Mouse (Mus musculus) embryonic facial prominence, embryonic 15.5 days (tissue): ENCODE results near the gene Arhgap24. TPM values are rescaled to one million over a fixed set of nuclear protein-coding genes. Genes with fewer than 3 reads are reported as not detected.

ENCODE experiments used
- ATAC-seq: fragments of 200-750 bp; cut with Nextera tagmentation; 2 replicates; pipeline ENCODE4 v1.8.0; 2017; ENCODE audit warnings: low read depth, moderate TSS enrichment; ENCODE audit not compliant: insufficient number of reproducible peaks, low FRiP score, low TSS enrichment
- H3K27ac ChIP-seq: fragments of 300-500 bp; sonication (generic); replicated peaks from 2 replicates; pipeline ENCODE4 v1.5.1; 2015; ENCODE audit warnings: mild to moderate bottlenecking, inconsistent platforms
- H3K27me3 ChIP-seq: fragments of 300-500 bp; sonication (generic); 2 replicates; pipeline ENCODE4 v1.6.1; 2015; ENCODE audit warnings: inconsistent platforms
- H3K36me3 ChIP-seq: fragments of 300-500 bp; sonication (generic); 2 replicates; pipeline ENCODE4 v1.6.1; 2015; ENCODE audit warnings: mild to moderate bottlenecking, inconsistent platforms
- H3K4me1 ChIP-seq: fragments of 300-500 bp; sonication (generic); 2 replicates; pipeline ENCODE4 v1.6.1; 2015; ENCODE audit warnings: inconsistent platforms
- H3K4me2 ChIP-seq: fragments of 300-500 bp; sonication (generic); replicated peaks from 2 replicates; pipeline ENCODE4 v1.6.1; 2015; ENCODE audit warnings: mild to moderate bottlenecking, inconsistent platforms
- H3K4me3 ChIP-seq: fragments of 300-500 bp; sonication (generic); replicated peaks from 2 replicates; pipeline ENCODE4 v1.5.1; 2015; ENCODE audit warnings: mild to moderate bottlenecking, inconsistent platforms
- H3K9ac ChIP-seq: fragments of 300-500 bp; sonication (generic); 2 replicates; pipeline ENCODE4 v1.6.1; 2015; ENCODE audit warnings: inconsistent platforms
- H3K9me3 ChIP-seq: fragments of 300-500 bp; sonication (generic); replicated peaks from 2 replicates; pipeline ENCODE4 v1.6.1; 2016; ENCODE audit warnings: inconsistent platforms
- WGBS: fragments of 180-500 bp; shearing (Covaris S2); methylation state at CpG from one replicate; pipeline ENCODE4 v1.1.7; 2015; 5-methylcytosine and 5-hydroxymethylcytosine counted together
- polyA plus RNA-seq: library from polyadenylated mRNA; unstranded; fragments of >200 nt; fragmentation: Nextera tagmentation; extraction: Ambion mirVana; gene quantifications from 2 replicates; pipeline ENCODE4 v1.2.1, GENCODE M21; 2015

Gene Arhgap24
- polyA plus RNA-seq, 1 experiment from 2014 or later, result 34.0 TPM

DNA sequence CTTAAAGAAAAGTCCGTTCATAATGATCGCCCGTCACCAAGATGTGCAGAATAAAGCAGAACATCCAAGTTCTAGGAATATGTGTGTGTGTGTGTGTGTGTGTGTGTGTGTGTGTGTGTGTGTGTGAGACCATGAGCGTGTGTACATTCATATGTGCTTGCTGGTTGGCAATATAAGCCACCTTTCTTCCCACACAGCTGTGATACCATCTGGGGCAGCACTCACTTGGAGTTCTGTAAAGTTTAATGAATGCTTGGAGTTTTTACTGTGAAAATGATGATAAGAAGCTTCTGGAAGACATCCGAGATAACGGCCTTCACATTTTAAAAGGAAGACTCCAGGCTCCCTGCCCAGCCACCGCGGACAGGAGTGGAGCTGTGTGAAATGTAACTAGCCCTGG, 465.4 kb downstream of the Arhgap24 start:
- Histone ChIP-seq H3K4me1 (no peaks in the 10 kb centered on the region), H3K9ac (no peak overlapping the region), H3K27me3 (no peaks in the 10 kb centered on the region), H3K36me3 (no peaks in the 10 kb centered on the region), H3K4me3 (no peak overlapping the region), H3K9me3 (no peaks in the 10 kb centered on the region), H3K4me2 (no peak overlapping the region), H3K27ac (no peak overlapping the region)
- WGBS, result 84% methylated on average over 8 of the region's 8 CpGs
- ATAC-seq, result no peak

DNA sequence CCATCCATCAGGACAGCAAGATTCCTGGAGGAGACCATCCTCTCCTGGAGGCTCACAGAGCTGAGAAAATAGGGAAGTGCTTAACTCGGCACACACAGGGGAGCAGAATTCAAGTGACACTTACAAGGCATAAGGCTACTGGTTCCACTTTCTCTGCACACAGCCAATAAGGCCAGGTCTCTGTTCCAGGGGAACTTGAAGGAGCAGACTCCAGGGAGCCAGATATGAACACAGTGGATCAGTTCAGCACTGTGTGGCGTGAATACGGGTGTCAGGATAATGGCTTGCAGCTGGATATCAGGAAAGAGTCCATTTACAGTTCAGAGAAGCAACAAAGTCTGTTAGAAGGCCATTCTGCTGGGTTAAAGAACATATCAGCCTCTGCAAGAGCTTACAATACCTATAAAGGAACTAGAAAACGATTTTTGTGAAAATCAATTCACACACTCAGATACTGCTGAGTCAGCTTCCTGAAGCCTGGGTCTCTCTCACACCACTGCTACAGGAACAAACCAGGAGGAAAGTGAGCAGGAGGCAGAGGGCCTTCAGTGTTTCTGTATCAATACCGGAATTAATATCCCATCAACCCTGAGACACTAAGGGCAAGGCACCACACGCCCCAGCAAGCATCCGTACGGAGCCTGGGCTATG, 466.0 kb downstream of the Arhgap24 start:
- ATAC-seq, result no peak
- Histone ChIP-seq H3K4me1 (no peaks in the 10 kb centered on the region), H3K9ac (no peak overlapping the region), H3K36me3 (no peaks in the 10 kb centered on the region), H3K9me3 (no peaks in the 10 kb centered on the region), H3K4me2 (no peak overlapping the region), H3K27ac (no peak overlapping the region), H3K27me3 (no peaks in the 10 kb centered on the region), H3K4me3 (no peak overlapping the region)
- 60% methylated on average over 8 of the region's 8 CpGs for WGBS
